Mouse (Mus musculus) stomach, postnatal 0 days (tissue): ENCODE data around the gene Gm20538.

Source experiments
- CTCF ChIP-seq: IDR thresholded peaks from 2 replicates; pipeline ENCODE4 v1.5.1; 2016; ENCODE audit warnings: antibody characterized with exemption, low read depth, mild to moderate bottlenecking, moderate library complexity
- EP300 ChIP-seq: optimal IDR thresholded peaks from 2 replicates; pipeline ENCODE3; 2016; ENCODE audit warnings: antibody characterized with exemption

DNA sequence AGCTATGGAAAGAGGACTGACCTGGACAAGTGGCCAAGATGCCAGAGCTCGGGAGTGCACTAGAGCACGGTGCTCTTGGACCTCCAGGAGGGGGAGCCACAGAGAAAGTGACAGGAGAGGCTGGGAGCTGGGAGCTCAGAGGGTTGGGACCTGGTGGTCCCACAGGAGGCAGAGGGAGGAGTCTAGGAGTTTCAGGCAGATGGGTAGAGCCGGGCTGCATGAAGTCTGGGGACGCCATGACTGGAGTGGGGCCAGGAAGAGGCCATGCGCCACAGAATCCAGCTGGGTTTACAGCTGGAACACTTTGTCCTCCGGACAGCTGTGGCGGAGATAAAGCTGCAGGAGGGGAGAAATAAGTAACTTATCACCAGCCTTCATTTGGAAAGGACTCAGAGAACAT is 33.5 kb downstream of the Gm20538 start:
- TF ChIP-seq CTCF, result peak; percentile 54
- no peak for TF ChIP-seq EP300
